Mouse (Mus musculus): ENCODE results near the gene 1700025F22Rik. TPM values are rescaled to one million over a fixed set of nuclear protein-coding genes. Genes with fewer than 3 reads are reported as not detected.
A peak's percentile ranks its signal among the peaks of the same experiment; 100 is the strongest.
"Not testable (repeated sequence)": the region's sequence is repeated elsewhere in the genome, so short reads cannot be mapped to it uniquely, and the experiment has no call there.

1700025F22Rik gene
- polyA plus RNA-seq, 2 experiments: not detected

DNA sequence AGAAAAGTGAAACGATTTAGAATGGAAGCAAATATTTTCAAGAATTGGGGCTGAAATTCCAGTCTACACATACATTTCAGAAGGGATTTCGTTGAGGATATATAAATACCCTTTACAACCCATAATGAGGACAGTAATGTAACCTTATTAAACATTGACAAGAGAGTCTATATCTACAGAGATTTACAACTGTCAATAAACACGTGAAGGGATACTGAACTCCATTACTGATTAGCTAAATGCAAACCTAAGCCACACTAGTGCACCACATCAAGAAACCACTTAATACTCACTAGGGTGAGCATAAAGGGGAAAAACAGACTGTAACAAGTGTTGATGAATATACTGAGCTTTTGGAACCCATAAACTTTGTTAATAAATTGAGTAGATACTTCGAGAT, 29.8 kb downstream of the 1700025F22Rik start:
- DNase-seq (ENCODE audit: low spot score) (no peak), ATAC-seq (ENCODE audit: low FRiP score, low read depth) (no peak)
- TF ChIP-seq POLR2A (IDR thresholded peaks at IDR 0.05; ENCODE audit: borderline replicate concordance, extremely low read depth, insufficient read depth, insufficient read length): no peak
- H3K9me3 ChIP-seq (ENCODE audit: control insufficient read depth, low read length): no peaks in the 10 kb centered on the region
- H3K36me3 ChIP-seq (ENCODE audit: control insufficient read depth, insufficient read depth, low read length): no peaks in the 10 kb centered on the region
- no peak overlapping the region for H3K4me3 ChIP-seq (replicated peaks; ENCODE audit: low read length)
- no peak overlapping the region for H3K9ac ChIP-seq (ENCODE audit: low read depth, low read length, severe bottlenecking)
- H3K27ac ChIP-seq (replicated peaks; ENCODE audit: low read depth, low read length): no peak overlapping the region
- no peaks in the 10 kb centered on the region for H3K4me1 ChIP-seq (ENCODE audit: control insufficient read depth, insufficient read depth, low read length)
- no peak overlapping the region for H3K4me2 ChIP-seq (replicated peaks; ENCODE audit: low read depth, low read length, severe bottlenecking)
- H3K27me3 ChIP-seq (ENCODE audit: control insufficient read depth, insufficient read depth, low read length): no peaks in the 10 kb centered on the region
- 66% methylated on average over 4 of the region's 4 CpGs for WGBS

- WGBS: 89% methylated on average over 2 of the region's 2 CpGs
- TF ChIP-seq POLR2A (IDR thresholded peaks at IDR 0.05; ENCODE audit: borderline replicate concordance, extremely low read depth, insufficient read depth, insufficient read length): no peak
- Histone ChIP-seq H3K9me3 (ENCODE audit: control insufficient read depth, low read length) (no peaks in the 10 kb centered on the region), H3K27me3 (ENCODE audit: control insufficient read depth, insufficient read depth, low read length) (no peaks in the 10 kb centered on the region), H3K9ac (ENCODE audit: low read depth, low read length, severe bottlenecking) (no peak overlapping the region), H3K27ac (replicated peaks; ENCODE audit: low read depth, low read length) (no peak overlapping the region), H3K4me3 (replicated peaks; ENCODE audit: low read length) (no peak overlapping the region), H3K4me2 (replicated peaks; ENCODE audit: low read depth, low read length, severe bottlenecking) (no peak overlapping the region), H3K36me3 (ENCODE audit: control insufficient read depth, insufficient read depth, low read length) (no peaks in the 10 kb centered on the region), H3K4me1 (ENCODE audit: control insufficient read depth, insufficient read depth, low read length) (no peaks in the 10 kb centered on the region)
- DNase-seq (ENCODE audit: low spot score): no peak
- no peak for ATAC-seq (ENCODE audit: low FRiP score, low read depth)
Measured at GRCm38 (mm10) chr19:11134852-11135251, 30.3 kb downstream of the 1700025F22Rik start.

DNA sequence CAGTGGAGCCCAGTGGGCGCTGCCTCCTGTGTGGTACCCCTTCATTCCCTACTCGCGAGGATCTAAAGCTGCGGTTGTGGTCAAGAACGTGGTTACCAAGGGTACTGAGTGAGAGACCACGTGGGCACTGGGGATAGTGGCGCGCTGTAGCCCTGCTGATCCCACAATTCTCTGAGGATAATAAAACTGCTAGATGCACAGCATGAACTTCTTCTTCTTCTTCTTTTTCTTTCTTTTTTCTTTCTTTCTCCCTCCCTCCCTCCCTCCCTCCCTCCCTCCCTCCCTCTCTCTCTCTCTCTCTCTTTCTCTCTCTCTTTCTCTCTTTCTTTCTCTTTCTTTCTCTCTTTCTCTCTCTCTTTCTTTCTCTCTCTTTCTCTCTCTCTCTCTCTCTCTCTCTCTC, 34.3 kb downstream of the 1700025F22Rik start, which contains the start of gene 1700017D01Rik:
1700017D01Rik (minus strand) TSS at position 101 of the 400 bp plus-strand sequence.
- not testable (repeated sequence) for H3K27me3 ChIP-seq (ENCODE audit: control insufficient read depth, insufficient read depth, low read length); H3K36me3 ChIP-seq (ENCODE audit: control insufficient read depth, insufficient read depth, low read length); H3K9ac ChIP-seq (ENCODE audit: low read depth, low read length, severe bottlenecking); H3K9me3 ChIP-seq (ENCODE audit: control insufficient read depth, low read length); DNase-seq (ENCODE audit: low spot score); H3K4me2 ChIP-seq (replicated peaks; ENCODE audit: low read depth, low read length, severe bottlenecking); H3K27ac ChIP-seq (replicated peaks; ENCODE audit: low read depth, low read length); ATAC-seq (ENCODE audit: low FRiP score, low read depth); H3K4me3 ChIP-seq (replicated peaks; ENCODE audit: low read length); H3K4me1 ChIP-seq (ENCODE audit: control insufficient read depth, insufficient read depth, low read length)
- 77% methylated on average over 8 of the region's 8 CpGs for WGBS

- ATAC-seq (ENCODE audit: low FRiP score, low read depth): no peak
- TF ChIP-seq POLR2A (IDR thresholded peaks at IDR 0.05; ENCODE audit: borderline replicate concordance, extremely low read depth, insufficient read depth, insufficient read length): no peak
- H3K4me3 ChIP-seq (replicated peaks; ENCODE audit: low read length): no peak overlapping the region
- H3K27me3 ChIP-seq (ENCODE audit: control insufficient read depth, insufficient read depth, low read length): no peaks in the 10 kb centered on the region
- WGBS: 89% methylated on average over 1 of the region's 1 CpGs
- H3K4me1 ChIP-seq (ENCODE audit: control insufficient read depth, insufficient read depth, low read length): no peaks in the 10 kb centered on the region
- peaks cover 3% of the 10 kb centered on the region for H3K9me3 ChIP-seq (ENCODE audit: control insufficient read depth, low read length)
- H3K27ac ChIP-seq (replicated peaks; ENCODE audit: low read depth, low read length): no peak overlapping the region
- H3K36me3 ChIP-seq (ENCODE audit: control insufficient read depth, insufficient read depth, low read length): no peaks in the 10 kb centered on the region
- no peak overlapping the region for H3K4me2 ChIP-seq (replicated peaks; ENCODE audit: low read depth, low read length, severe bottlenecking)
- DNase-seq (ENCODE audit: low spot score): no peak
- no peak overlapping the region for H3K9ac ChIP-seq (ENCODE audit: low read depth, low read length, severe bottlenecking)
Measured at GRCm38 (mm10) chr19:11129702-11130101, 35.4 kb downstream of the 1700025F22Rik start.

- H3K36me3 ChIP-seq (ENCODE audit: control insufficient read depth, insufficient read depth, low read length); H3K27me3 ChIP-seq (ENCODE audit: control insufficient read depth, insufficient read depth, low read length); H3K9me3 ChIP-seq (ENCODE audit: control insufficient read depth, low read length); DNase-seq (ENCODE audit: low spot score); H3K27ac ChIP-seq (replicated peaks; ENCODE audit: low read depth, low read length); H3K4me1 ChIP-seq (ENCODE audit: control insufficient read depth, insufficient read depth, low read length): not testable (repeated sequence)
- H3K9ac ChIP-seq (ENCODE audit: low read depth, low read length, severe bottlenecking): peak overlapping the region; percentile 58
- H3K4me2 ChIP-seq (replicated peaks; ENCODE audit: low read depth, low read length, severe bottlenecking): peak overlapping the region; percentile 42; the same call in 1 of the 2 replicates
- peak; percentile 97 for ATAC-seq (ENCODE audit: low FRiP score, low read depth)
- under 1% methylated on average over 13 of the region's 38 CpGs for WGBS
- peak overlapping the region; percentile 35 for H3K4me3 ChIP-seq (replicated peaks; ENCODE audit: low read length)
Measured at GRCm38 (mm10) chr19:11121016-11121420, 44.1 kb downstream of the 1700025F22Rik start.

DNA sequence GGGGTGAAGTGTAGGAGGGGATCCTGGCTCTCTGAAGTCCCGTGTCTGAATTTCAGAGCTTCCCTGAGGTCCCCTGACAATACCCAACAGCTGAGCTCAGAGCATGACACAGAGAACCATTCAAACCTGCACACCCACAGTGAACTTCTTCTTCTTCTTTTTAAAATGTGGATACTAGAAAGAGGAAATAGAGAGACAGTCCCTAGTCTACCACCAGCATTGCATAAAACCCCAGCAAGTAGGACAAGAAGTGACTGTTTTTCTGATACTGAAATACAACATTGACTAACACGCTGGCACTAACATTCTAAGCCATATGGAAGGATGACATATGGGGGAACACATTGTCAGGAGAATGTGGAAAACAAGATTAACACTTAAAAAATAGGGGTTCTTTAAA, 45.8 kb downstream of the 1700025F22Rik start:
- Histone ChIP-seq H3K4me2 (replicated peaks; ENCODE audit: low read depth, low read length, severe bottlenecking) (no peak overlapping the region), H3K27me3 (ENCODE audit: control insufficient read depth, insufficient read depth, low read length) (no peaks in the 10 kb centered on the region), H3K36me3 (ENCODE audit: control insufficient read depth, insufficient read depth, low read length) (no peaks in the 10 kb centered on the region), H3K9ac (ENCODE audit: low read depth, low read length, severe bottlenecking) (no peak overlapping the region), H3K4me3 (replicated peaks; ENCODE audit: low read length) (no peak overlapping the region), H3K27ac (replicated peaks; ENCODE audit: low read depth, low read length) (no peak overlapping the region), H3K4me1 (ENCODE audit: control insufficient read depth, insufficient read depth, low read length) (no peaks in the 10 kb centered on the region), H3K9me3 (ENCODE audit: control insufficient read depth, low read length) (no peaks in the 10 kb centered on the region)
- no peak for ATAC-seq (ENCODE audit: low FRiP score, low read depth)
- no peak for TF ChIP-seq POLR2A (IDR thresholded peaks at IDR 0.05; ENCODE audit: borderline replicate concordance, extremely low read depth, insufficient read depth, insufficient read length)
- DNase-seq (ENCODE audit: low spot score): no peak
- 93% methylated on average over 2 of the region's 2 CpGs for WGBS
